ENCODE assay signal across 28 mouse cellular contexts in the genomic region with DNA sequence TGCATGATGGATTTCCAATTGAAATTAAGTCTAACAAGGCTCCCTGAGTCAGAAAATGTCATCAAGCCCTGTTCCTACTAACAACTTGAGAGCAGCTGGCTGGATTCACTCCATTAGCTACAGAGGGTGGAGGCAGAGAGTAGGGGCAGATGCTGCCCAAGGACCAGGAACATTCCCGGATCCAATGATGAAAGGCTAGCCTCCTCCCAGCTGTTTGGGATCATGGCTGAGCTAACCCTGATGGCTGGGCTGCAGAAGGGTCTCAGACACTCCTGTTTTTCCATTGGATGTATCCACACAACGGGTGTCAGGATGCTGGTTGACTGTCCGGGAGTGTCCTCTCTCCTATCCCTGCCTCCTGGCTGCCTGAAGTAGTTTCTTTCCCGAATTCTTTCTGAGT.
DNase-seq lines count a peak whose midpoint lies in the region; ATAC-seq and TF ChIP-seq lines count a peak whose summit lies in the region.
"Had no signal": no experiment of that assay in that cellular context is flagged by ENCODE, and none has a peak within 500 bp of the region (broad histone marks: within the 10 kb centered on the region; RNA-seq: fewer than 3 reads in every experiment).

No protein-coding gene starts in this region.

- no peak overlapping the region for H3K4me2 ChIP-seq in hindbrain, embryonic 11.5 days (replicated peaks; ENCODE audit: low read depth, low read length)
- H3K4me2 ChIP-seq in hindbrain, embryonic 14.5 days (replicated peaks): no peak overlapping the region
- no peak overlapping the region for H3K4me2 ChIP-seq in kidney, embryonic 15.5 days
- H3K4me2 ChIP-seq in neural tube, embryonic 13.5 days: no peak overlapping the region
- H3K4me2 ChIP-seq: embryonic facial prominence, embryonic 12.5 days; forebrain, embryonic 12.5 days; forebrain, embryonic 15.5 days; heart, embryonic 13.5 days; hindbrain, embryonic 15.5 days had no signal

- H3K27ac ChIP-seq in hindbrain, embryonic 11.5 days (ENCODE audit: low read depth, low read length): no peak overlapping the region
- H3K27ac ChIP-seq in hindbrain, embryonic 14.5 days: no peak overlapping the region
- no peak overlapping the region for H3K27ac ChIP-seq in kidney, embryonic 15.5 days
- 0 out of 2 replicates have a peak overlapping the region, but pooled peaks have one; percentile 43 for H3K27ac ChIP-seq in layer of hippocampus, adult 2 months
- no peak overlapping the region for H3K27ac ChIP-seq in neural tube, embryonic 13.5 days (replicated peaks)
- H3K27ac ChIP-seq: embryonic facial prominence, embryonic 12.5 days; forebrain, embryonic 12.5 days; forebrain, embryonic 15.5 days; heart, adult 2 months; heart, embryonic 10.5 days; heart, embryonic 13.5 days; hindbrain, embryonic 15.5 days had no signal

- no peak for ATAC-seq in hindbrain, embryonic 11.5 days (ENCODE audit: low FRiP score)
- ATAC-seq in hindbrain, embryonic 14.5 days (ENCODE audit: low FRiP score): no peak
- ATAC-seq in kidney, embryonic 15.5 days (replicated peaks; ENCODE audit: low FRiP score): 0 out of 2 replicates have a peak, but pooled peaks have one; percentile 58
- ATAC-seq in neural tube, embryonic 13.5 days (ENCODE audit: low read depth): 0 out of 2 replicates have a peak, but pooled peaks have one; percentile 26
- ATAC-seq: forebrain, embryonic 15.5 days; Patski had no signal

- H3K9me3 ChIP-seq in hindbrain, embryonic 11.5 days (ENCODE audit: control insufficient read depth, low read length): no peaks in the 10 kb centered on the region
- no peaks in the 10 kb centered on the region for H3K9me3 ChIP-seq in hindbrain, embryonic 14.5 days (ENCODE audit: control insufficient read depth, low read length)
- H3K9me3 ChIP-seq in kidney, embryonic 15.5 days (replicated peaks): no peaks in the 10 kb centered on the region
- no peaks in the 10 kb centered on the region for H3K9me3 ChIP-seq in neural tube, embryonic 13.5 days
- H3K9me3 ChIP-seq: embryonic facial prominence, embryonic 12.5 days; forebrain, embryonic 12.5 days; forebrain, embryonic 15.5 days; G1E; heart, embryonic 10.5 days; heart, embryonic 13.5 days; hindbrain, embryonic 15.5 days had no signal

- H3K4me3 ChIP-seq in hindbrain, embryonic 11.5 days (ENCODE audit: low read depth, low read length): no peak overlapping the region
- no peak overlapping the region for H3K4me3 ChIP-seq in hindbrain, embryonic 14.5 days (replicated peaks; ENCODE audit: low read length)
- H3K4me3 ChIP-seq in kidney, embryonic 15.5 days (replicated peaks): no peak overlapping the region
- H3K4me3 ChIP-seq in layer of hippocampus, adult 2 months: no peak overlapping the region
- no peak overlapping the region for H3K4me3 ChIP-seq in neural tube, embryonic 13.5 days
- H3K4me3 ChIP-seq: embryonic facial prominence, embryonic 12.5 days; erythroblast, embryonic 14.5 days; forebrain, embryonic 12.5 days; forebrain, embryonic 15.5 days; heart, adult 2 months; heart, embryonic 10.5 days; heart, embryonic 13.5 days; hindbrain, embryonic 15.5 days had no signal

- H3K36me3 ChIP-seq in hindbrain, embryonic 11.5 days (ENCODE audit: control insufficient read depth, insufficient read depth, low read length): no peaks in the 10 kb centered on the region
- H3K36me3 ChIP-seq in hindbrain, embryonic 14.5 days (replicated peaks; ENCODE audit: control insufficient read depth, insufficient read depth): no peaks in the 10 kb centered on the region
- H3K36me3 ChIP-seq in kidney, embryonic 15.5 days: no peaks in the 10 kb centered on the region
- no peaks in the 10 kb centered on the region for H3K36me3 ChIP-seq in neural tube, embryonic 13.5 days
- H3K36me3 ChIP-seq: embryonic facial prominence, embryonic 12.5 days; forebrain, embryonic 12.5 days; forebrain, embryonic 15.5 days; G1E; heart, embryonic 10.5 days; heart, embryonic 13.5 days; hindbrain, embryonic 15.5 days had no signal

- H3K4me1 ChIP-seq in hindbrain, embryonic 11.5 days (replicated peaks; ENCODE audit: control insufficient read depth, insufficient read depth, low read length): no peaks in the 10 kb centered on the region
- H3K4me1 ChIP-seq in hindbrain, embryonic 14.5 days (replicated peaks; ENCODE audit: control insufficient read depth, insufficient read depth, low read length): peaks cover 18% of the 10 kb centered on the region
- H3K4me1 ChIP-seq in kidney, embryonic 15.5 days: no peaks in the 10 kb centered on the region
- peaks cover 17% of the 10 kb centered on the region for H3K4me1 ChIP-seq in neural tube, embryonic 13.5 days (replicated peaks)
- H3K4me1 ChIP-seq: embryonic facial prominence, embryonic 12.5 days; heart, embryonic 13.5 days had no signal

- DNase-seq in hindbrain, embryonic 11.5 days (ENCODE audit: low spot score): peak; percentile 6
- no peak for DNase-seq in hindbrain, embryonic 14.5 days (ENCODE audit: low spot score)
- DNase-seq in kidney, postnatal 36 days: no peak
- DNase-seq in layer of hippocampus, adult 2 months (ENCODE audit: low spot score in 2 of 2): no peak
- DNase-seq in layer of hippocampus, adult 9-10 months (ENCODE audit: low spot score): no peak
- no peak for DNase-seq in neural tube, embryonic 10.5 days (ENCODE audit: extremely low spot score, low spot score)
- DNase-seq: adrenal gland, postnatal 10 days; adrenal gland, postnatal 36 days; B cell, adult 2 months; cerebellum, adult 18-20 months; cerebellum, adult 9-10 months; cerebellum, postnatal 14 days; gastrocnemius, postnatal 10 days; gastrocnemius, postnatal 36 days; heart, adult 2 months; heart, postnatal 14 days; heart, postnatal 4 days had no signal

- WGBS in hindbrain, embryonic 11.5 days: 75% methylated on average over 4 of the region's 4 CpGs
- WGBS in hindbrain, embryonic 14.5 days: 70% methylated on average over 4 of the region's 4 CpGs
- 47% methylated on average over 4 of the region's 4 CpGs for WGBS in kidney, embryonic 15.5 days
- 66% methylated on average over 4 of the region's 4 CpGs for WGBS in neural tube, embryonic 13.5 days

- no peak overlapping the region for H3K9ac ChIP-seq in hindbrain, embryonic 11.5 days (ENCODE audit: low read depth, low read length)
- no peak overlapping the region for H3K9ac ChIP-seq in hindbrain, embryonic 14.5 days
- no peak overlapping the region for H3K9ac ChIP-seq in kidney, embryonic 15.5 days
- H3K9ac ChIP-seq in neural tube, embryonic 13.5 days: no peak overlapping the region
- H3K9ac ChIP-seq: embryonic facial prominence, embryonic 12.5 days; forebrain, embryonic 12.5 days; forebrain, embryonic 15.5 days; heart, embryonic 13.5 days; hindbrain, embryonic 15.5 days had no signal

- TF ChIP-seq CTCF in layer of hippocampus, adult 2 months (conservative IDR thresholded peaks at IDR 0.05): no peak

- H3K27me3 ChIP-seq in hindbrain, embryonic 11.5 days (ENCODE audit: control insufficient read depth, insufficient read depth, low read length): no peaks in the 10 kb centered on the region
- no peaks in the 10 kb centered on the region for H3K27me3 ChIP-seq in hindbrain, embryonic 14.5 days (ENCODE audit: control insufficient read depth, insufficient read depth, low read length)
- peaks cover 39% of the 10 kb centered on the region for H3K27me3 ChIP-seq in kidney, embryonic 15.5 days
- H3K27me3 ChIP-seq in neural tube, embryonic 13.5 days: no peaks in the 10 kb centered on the region
- H3K27me3 ChIP-seq: embryonic facial prominence, embryonic 12.5 days; forebrain, embryonic 12.5 days; forebrain, embryonic 15.5 days; hindbrain, embryonic 15.5 days had no signal

Comparison
In these comparisons a context has a peak if more than half of its experiments do, and no peak if none do; other contexts are left out.
1. ATAC-seq: peak in kidney, embryonic 15.5 days (single experiment) and neural tube, embryonic 13.5 days (single experiment); none in hindbrain, embryonic 11.5 days (single experiment) and hindbrain, embryonic 14.5 days (single experiment).